Mouse (Mus musculus): ENCODE measurements around the gene Pck1. TPM values are rescaled to one million over a fixed set of nuclear protein-coding genes. Genes with fewer than 3 reads are reported as not detected.
A peak's percentile ranks its signal among the peaks of the same experiment; 100 is the strongest.

Gene Pck1
- polyA plus RNA-seq, 2 experiments = 0.16 to 0.18 TPM

DNA sequence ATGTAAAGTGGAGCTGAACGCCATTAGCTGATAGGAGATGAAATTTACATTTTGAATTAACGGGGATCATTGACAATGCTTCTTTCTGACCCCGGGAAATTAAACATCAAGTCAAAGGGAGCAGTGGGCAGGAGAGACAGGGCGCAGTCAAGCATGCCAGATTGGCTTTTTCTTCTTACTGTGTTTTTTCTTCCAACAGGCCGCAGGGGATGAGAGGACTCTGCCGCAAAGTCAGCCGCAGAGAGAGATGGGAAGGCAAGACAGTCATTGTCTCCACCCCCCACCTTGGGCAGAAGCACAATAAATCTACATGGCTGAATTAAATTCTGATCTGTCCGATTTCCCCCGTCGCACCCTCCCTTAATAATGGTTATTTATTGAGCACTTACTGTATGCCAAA is 12.5 kb downstream of the Pck1 start:
- H3K9me3 ChIP-seq (ENCODE audit: control insufficient read depth, low read length) = no peaks in the 10 kb centered on the region
- H3K4me2 ChIP-seq (ENCODE audit: low read depth) = no peak overlapping the region
- no peak overlapping the region for H3K27ac ChIP-seq
- WGBS (ENCODE audit: insufficient replicate concordance) = 73% methylated on average over 10 of the region's 10 CpGs
- TF ChIP-seq EP300 (IDR thresholded peaks at IDR 0.05; ENCODE audit: low read depth) (no peak), CTCF (IDR thresholded peaks at IDR 0.05; ENCODE audit: low read depth) (no peak)
- H3K36me3 ChIP-seq (replicated peaks; ENCODE audit: control insufficient read depth, insufficient read depth, low read depth) = no peaks in the 10 kb centered on the region
- no peaks in the 10 kb centered on the region for H3K27me3 ChIP-seq (ENCODE audit: control insufficient read depth, insufficient read depth, low read length)
- no peak overlapping the region for H3K4me3 ChIP-seq (ENCODE audit: insufficient read depth in 1 of 2, low read depth in 2 of 2, low read length in 2 of 2)
- DNase-seq (ENCODE audit: low read depth in 3 of 3, low spot score in 3 of 3) = no peak
- 0 out of 4 replicates have a peak, but pooled peaks cover 0 to under 1% of the 10 kb centered on the region in 2 experiments for H3K4me1 ChIP-seq (replicated peaks; ENCODE audit: control insufficient read depth in 2 of 2, insufficient read depth in 2 of 2, low read length in 1 of 2)
- ATAC-seq (ENCODE audit: insufficient read depth) = no peak
- H3K9ac ChIP-seq (replicated peaks) = no peak overlapping the region

DNA sequence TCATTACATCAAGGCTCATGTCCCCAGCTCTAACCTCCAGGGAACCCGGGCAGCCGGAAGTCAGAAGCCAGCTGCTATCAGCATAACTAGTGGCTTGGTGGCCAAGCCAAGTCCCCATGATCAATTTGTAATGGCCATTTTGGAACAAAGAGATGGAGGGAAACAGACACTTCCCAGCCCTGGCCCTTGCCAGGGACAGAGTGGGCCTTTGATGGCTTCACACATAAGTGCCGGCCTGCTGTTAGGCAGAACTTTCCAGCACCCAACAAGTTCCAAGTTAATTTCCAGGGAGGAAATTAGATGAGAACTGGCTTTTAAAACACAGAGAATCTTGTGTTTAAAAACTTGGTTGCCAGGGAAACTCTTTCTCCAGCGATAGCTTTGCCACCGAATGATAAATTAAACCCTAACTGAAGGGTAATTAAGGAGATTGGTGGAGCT is 15.6 kb downstream of the Pck1 start:
- ATAC-seq (ENCODE audit: insufficient read depth) (no peak), DNase-seq (ENCODE audit: low read depth in 3 of 3, low spot score in 3 of 3) (no peak)
- WGBS (ENCODE audit: insufficient replicate concordance) = 51% methylated on average over 5 of the region's 5 CpGs
- no peak overlapping the region for H3K4me2 ChIP-seq (ENCODE audit: low read depth)
- H3K36me3 ChIP-seq (replicated peaks; ENCODE audit: control insufficient read depth, insufficient read depth, low read depth) = no peaks in the 10 kb centered on the region
- H3K9ac ChIP-seq (replicated peaks) = no peak overlapping the region
- H3K27ac ChIP-seq = no peak overlapping the region
- H3K9me3 ChIP-seq (ENCODE audit: control insufficient read depth, low read length) = no peaks in the 10 kb centered on the region
- no peak overlapping the region for H3K4me3 ChIP-seq (ENCODE audit: insufficient read depth in 1 of 2, low read depth in 2 of 2, low read length in 2 of 2)
- no peak for TF ChIP-seq CTCF (IDR thresholded peaks at IDR 0.05; ENCODE audit: low read depth)
- TF ChIP-seq EP300 (IDR thresholded peaks at IDR 0.05; ENCODE audit: low read depth) = no peak
- peaks cover 6% of the 10 kb centered on the region; the same call in 1 of the 2 replicates for H3K27me3 ChIP-seq (ENCODE audit: control insufficient read depth, insufficient read depth, low read length)
- peaks cover 0 to 18% of the 10 kb centered on the region in 2 experiments; a peak in 2 of 4 replicates for H3K4me1 ChIP-seq (replicated peaks; ENCODE audit: control insufficient read depth in 2 of 2, insufficient read depth in 2 of 2, low read length in 1 of 2)

DNA sequence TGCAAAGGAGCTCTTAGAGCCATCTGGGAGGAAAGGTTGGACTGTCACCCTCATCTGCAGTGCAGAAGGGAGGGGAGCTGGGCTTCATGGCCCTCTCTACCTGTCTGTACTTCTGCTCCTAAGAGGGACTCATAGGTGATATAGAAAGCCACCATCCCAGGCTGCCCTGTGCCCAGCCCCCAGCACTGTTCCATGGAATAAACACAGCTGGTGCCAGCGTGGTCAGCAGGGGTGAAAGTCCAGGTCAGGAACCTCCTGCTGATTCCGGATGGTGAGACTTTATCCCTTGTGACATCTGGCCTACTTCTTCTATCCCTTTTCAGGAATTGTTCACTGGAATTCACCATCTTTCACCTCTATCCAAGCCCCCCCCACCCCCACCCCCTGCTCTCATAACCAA is 17.2 kb downstream of the Pck1 start:
- Histone ChIP-seq H3K27me3 (ENCODE audit: control insufficient read depth, insufficient read depth, low read length) (peaks cover 6% of the 10 kb centered on the region; the same call in 1 of the 2 replicates), H3K9me3 (ENCODE audit: control insufficient read depth, low read length) (no peaks in the 10 kb centered on the region), H3K4me3 (ENCODE audit: insufficient read depth in 1 of 2, low read depth in 2 of 2, low read length in 2 of 2) (no peak overlapping the region), H3K9ac (replicated peaks) (no peak overlapping the region), H3K4me1 (replicated peaks; ENCODE audit: control insufficient read depth in 2 of 2, insufficient read depth in 2 of 2, low read length in 1 of 2) (peaks cover 0 to 23% of the 10 kb centered on the region in 2 experiments; a peak in 2 of 4 replicates), H3K27ac (no peak overlapping the region), H3K36me3 (replicated peaks; ENCODE audit: control insufficient read depth, insufficient read depth, low read depth) (no peaks in the 10 kb centered on the region), H3K4me2 (ENCODE audit: low read depth) (no peak overlapping the region)
- DNase-seq (ENCODE audit: low read depth in 3 of 3, low spot score in 3 of 3) (no peak), ATAC-seq (ENCODE audit: insufficient read depth) (no peak)
- WGBS (ENCODE audit: insufficient replicate concordance) = 49% methylated on average over 2 of the region's 2 CpGs
- TF ChIP-seq EP300 (IDR thresholded peaks at IDR 0.05; ENCODE audit: low read depth) = no peak
- TF ChIP-seq CTCF (IDR thresholded peaks at IDR 0.05; ENCODE audit: low read depth) = no peak

DNA sequence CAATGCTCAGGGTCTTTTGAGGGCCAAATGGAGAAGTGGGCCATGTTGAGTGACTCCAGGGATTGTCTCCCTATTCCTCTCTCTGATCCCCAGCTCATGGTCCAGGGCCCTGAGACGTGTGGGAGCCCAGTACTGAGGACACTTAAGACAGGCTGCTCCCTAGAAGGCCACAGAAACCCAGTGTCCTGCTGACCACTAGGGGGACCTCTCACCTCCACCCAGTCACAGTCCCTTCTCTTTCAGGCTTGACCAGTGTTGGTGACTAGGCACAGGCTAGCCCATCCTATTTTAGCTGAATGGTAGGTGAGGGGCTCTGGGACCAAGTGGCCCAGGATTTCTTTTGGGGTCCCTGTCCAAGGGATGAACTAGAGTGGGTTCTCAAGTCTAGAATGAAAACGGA is 17.9 kb downstream of the Pck1 start:
- DNase-seq (ENCODE audit: low read depth in 3 of 3, low spot score in 3 of 3) = no peak
- WGBS (ENCODE audit: insufficient replicate concordance) = 30% methylated on average over 2 of the region's 2 CpGs
- Histone ChIP-seq H3K9ac (replicated peaks) (no peak overlapping the region), H3K27ac (no peak overlapping the region), H3K4me2 (ENCODE audit: low read depth) (no peak overlapping the region), H3K27me3 (ENCODE audit: control insufficient read depth, insufficient read depth, low read length) (peaks cover 6% of the 10 kb centered on the region; the same call in 1 of the 2 replicates), H3K4me3 (ENCODE audit: insufficient read depth in 1 of 2, low read depth in 2 of 2, low read length in 2 of 2) (no peak overlapping the region), H3K36me3 (replicated peaks; ENCODE audit: control insufficient read depth, insufficient read depth, low read depth) (no peaks in the 10 kb centered on the region), H3K9me3 (ENCODE audit: control insufficient read depth, low read length) (no peaks in the 10 kb centered on the region), H3K4me1 (replicated peaks; ENCODE audit: control insufficient read depth in 2 of 2, insufficient read depth in 2 of 2, low read length in 1 of 2) (peaks cover 0 to 23% of the 10 kb centered on the region in 2 experiments; a peak in 2 of 4 replicates)
- no peak for ATAC-seq (ENCODE audit: insufficient read depth)
- no peak for TF ChIP-seq EP300 (IDR thresholded peaks at IDR 0.05; ENCODE audit: low read depth)
- peak; percentile 69 for TF ChIP-seq CTCF (IDR thresholded peaks at IDR 0.05; ENCODE audit: low read depth)

DNA sequence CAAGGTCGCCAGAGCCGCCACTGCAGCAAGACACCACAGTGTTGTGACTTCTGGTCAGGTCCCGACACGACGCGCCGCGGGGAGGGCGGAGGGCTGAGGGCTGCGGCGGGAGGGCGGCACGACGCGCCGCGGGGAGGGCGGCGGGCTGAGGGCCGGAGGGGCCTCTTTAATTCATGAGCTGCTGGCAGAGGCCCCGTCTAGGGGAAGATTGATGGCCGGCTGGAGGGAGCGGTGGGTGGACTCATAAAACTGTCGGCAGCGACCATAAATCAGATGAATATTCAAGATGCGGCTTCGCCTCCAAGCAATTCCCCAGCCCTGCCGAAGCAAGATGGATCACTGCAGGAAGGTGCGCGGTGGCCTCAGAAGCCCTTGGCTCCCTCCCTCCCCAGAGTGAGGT is 18.6 kb downstream of the Pck1 start:
- Histone ChIP-seq H3K4me3 (ENCODE audit: insufficient read depth in 1 of 2, low read depth in 2 of 2, low read length in 2 of 2) (no peak overlapping the region), H3K4me1 (replicated peaks; ENCODE audit: control insufficient read depth in 2 of 2, insufficient read depth in 2 of 2, low read length in 1 of 2) (peaks cover 0 to 23% of the 10 kb centered on the region in 2 experiments; a peak in 2 of 4 replicates), H3K4me2 (ENCODE audit: low read depth) (peak overlapping the region; percentile 6; the same call in 1 of the 2 replicates), H3K9me3 (ENCODE audit: control insufficient read depth, low read length) (no peaks in the 10 kb centered on the region), H3K9ac (replicated peaks) (no peak overlapping the region), H3K27ac (no peak overlapping the region), H3K36me3 (replicated peaks; ENCODE audit: control insufficient read depth, insufficient read depth, low read depth) (no peaks in the 10 kb centered on the region), H3K27me3 (ENCODE audit: control insufficient read depth, insufficient read depth, low read length) (peaks cover 6% of the 10 kb centered on the region; the same call in 1 of the 2 replicates)
- ATAC-seq (ENCODE audit: insufficient read depth) (no peak), DNase-seq (ENCODE audit: low read depth in 3 of 3, low spot score in 3 of 3) (no peak)
- TF ChIP-seq CTCF (IDR thresholded peaks at IDR 0.05; ENCODE audit: low read depth) (no peak), EP300 (IDR thresholded peaks at IDR 0.05; ENCODE audit: low read depth) (no peak)
- WGBS (ENCODE audit: insufficient replicate concordance) = 2% methylated on average over 30 of the region's 30 CpGs

Measured in liver, embryonic 14.5 days (tissue).